ENCODE assay signal across 21 mouse cellular contexts in genomic region chr12:112856338-112856737, GRCm38 (mm10). TPM values are rescaled to one million over a fixed set of nuclear protein-coding genes. Genes with fewer than 3 reads are reported as not detected.
DNase-seq lines count a peak whose midpoint lies in the region; ATAC-seq lines count a peak whose summit lies in the region.
"Had no signal": no experiment of that assay in that cellular context is flagged by ENCODE, and none has a peak within 500 bp of the region (broad histone marks: within the 10 kb centered on the region; RNA-seq: fewer than 3 reads in every experiment).

No protein-coding gene starts in this region.

- peak; percentile 70 for DNase-seq in CD4-positive, CD25-positive, alpha-beta regulatory T cell, adult 2 months (ENCODE audit: low read depth, low spot score)
- DNase-seq in kidney, postnatal 10 days, result peak; percentile 3
- no peak for DNase-seq in kidney, adult 8-10 months
- DNase-seq in thymus, postnatal 0 days (ENCODE audit: low spot score), result peak; percentile 61
- no peak for DNase-seq in thymus, postnatal 10 days (ENCODE audit: low spot score in 2 of 2)
- DNase-seq in MN1 (ENCODE audit: low spot score), result no peak
- DNase-seq in cerebellum, adult 18-20 months, result no peak
- DNase-seq: adrenal gland, postnatal 10 days; cerebellum, adult 2 months; cerebellum, postnatal 25 days; kidney, adult 2 months; lung, adult 2 months; retina, postnatal 1 day; right cerebral cortex, postnatal 4 days had no signal

- ATAC-seq in CD4-positive, CD25-positive, alpha-beta regulatory T cell, adult 4 months, result no peak
- ATAC-seq: forebrain, embryonic 14.5 days; hindbrain, embryonic 16.5 days; liver, embryonic 12.5 days; midbrain, embryonic 13.5 days had no signal

RNA-seq across cellular contexts. Expression of gene Gpr132, which starts 11.7 kb away (rescaled TPM):
- polyA plus RNA-seq in CD4-positive, CD25-positive, alpha-beta regulatory T cell, adult 4 months (2017; shearing (Covaris generic)), result 100 to 1,000 TPM in 1 of 2 experiments, 10 to 100 TPM in 1; 79.5 to 107 TPM
- 26.6 and 28.5 TPM in 2 replicates for polyA plus RNA-seq in thymus, postnatal 0 days (2015; fragmentation: Nextera tagmentation; extraction: Ambion mirVana)
- polyA plus RNA-seq: forebrain, embryonic 14.5 days; limb, embryonic 12.5 days; midbrain, embryonic 13.5 days; neural tube, embryonic 13.5 days had no signal

RNA-seq across cellular contexts. Expression of gene Cdca4, which starts 27.1 kb away (rescaled TPM):
- polyA plus RNA-seq in CD4-positive, CD25-positive, alpha-beta regulatory T cell, adult 4 months (2017; shearing (Covaris generic)), result 10 to 100 TPM; 70.5 to 85.8 TPM
- 147 and 151 TPM in 2 replicates for polyA plus RNA-seq in thymus, postnatal 0 days (2015; fragmentation: Nextera tagmentation; extraction: Ambion mirVana)

RNA-seq across cellular contexts. Expression of gene Clba1, which starts 47.6 kb away (rescaled TPM):
- polyA plus RNA-seq in CD4-positive, CD25-positive, alpha-beta regulatory T cell, adult 4 months (2017; shearing (Covaris generic)), result under 1 TPM in 1 of 2 experiments, not detected in 1; 0.22 TPM
- polyA plus RNA-seq in thymus, postnatal 0 days (2015; fragmentation: Nextera tagmentation; extraction: Ambion mirVana), result 4.8 and 4.9 TPM in 2 replicates

RNA-seq across cellular contexts. Expression of gene Ahnak2, which starts 53.9 kb away (rescaled TPM):
- not detected for polyA plus RNA-seq in CD4-positive, CD25-positive, alpha-beta regulatory T cell, adult 4 months (2017; shearing (Covaris generic))
- polyA plus RNA-seq in thymus, postnatal 0 days (2015; fragmentation: Nextera tagmentation; extraction: Ambion mirVana), result 1.0 and 1.2 TPM in 2 replicates

Comparison
In these comparisons a context has a peak if more than half of its experiments do, and no peak if none do; other contexts are left out.
1. DNase-seq: peak in CD4-positive, CD25-positive, alpha-beta regulatory T cell, adult 2 months (single experiment), kidney, postnatal 10 days (single experiment) and thymus, postnatal 0 days (single experiment); none in kidney, adult 8-10 months (0 of 2), thymus, postnatal 10 days (0 of 2), MN1 (single experiment) and cerebellum, adult 18-20 months (0 of 2).